Mouse (Mus musculus) heart, embryonic 13.5 days (tissue): ENCODE measurements at regions not wholly inside any gene's neighbourhood (a gene's known extent, or its start where the extent isn't known, plus 50 kb on each side); places are given as distances from the start of the nearest gene placed in this dataset.

Experiments
- ATAC-seq: fragments of 200-750 bp; cut with Nextera tagmentation; 2 replicates; pipeline ENCODE4 v1.8.0; 2017; ENCODE audit warnings: moderate TSS enrichment; ENCODE audit not compliant: insufficient number of reproducible peaks, low FRiP score, low TSS enrichment; ENCODE audit errors: extremely low read depth
- H3K27ac ChIP-seq: fragments of 300-500 bp; sonication (generic); replicated peaks from 2 replicates; pipeline ENCODE4 v1.5.1; 2015; ENCODE audit warnings: moderate library complexity, mild to moderate bottlenecking, inconsistent platforms
- H3K27me3 ChIP-seq: fragments of 300-500 bp; sonication (generic); replicated peaks from 2 replicates; pipeline ENCODE4 v1.6.1; 2015; ENCODE audit warnings: mild to moderate bottlenecking, inconsistent platforms
- H3K36me3 ChIP-seq: fragments of 300-500 bp; sonication (generic); 2 replicates; pipeline ENCODE4 v1.6.1; 2015; ENCODE audit warnings: mild to moderate bottlenecking, inconsistent platforms
- H3K4me1 ChIP-seq: fragments of 300-500 bp; sonication (generic); 2 replicates; pipeline ENCODE4 v1.6.1; 2015; ENCODE audit warnings: inconsistent platforms
- H3K4me2 ChIP-seq: fragments of 300-500 bp; sonication (generic); 2 replicates; pipeline ENCODE4 v1.6.1; 2015; ENCODE audit warnings: inconsistent platforms, mild to moderate bottlenecking, moderate library complexity
- H3K4me3 ChIP-seq: fragments of 300-500 bp; sonication (generic); 2 replicates; pipeline ENCODE4 v1.5.1; 2015; ENCODE audit warnings: moderate library complexity, mild to moderate bottlenecking, inconsistent platforms
- H3K9ac ChIP-seq: fragments of 300-500 bp; sonication (generic); 2 replicates; pipeline ENCODE4 v1.6.1; 2015; ENCODE audit warnings: inconsistent platforms, mild to moderate bottlenecking, moderate library complexity
- H3K9me3 ChIP-seq: fragments of 300-500 bp; sonication (generic); 2 replicates; pipeline ENCODE4 v1.6.1; 2016; ENCODE audit warnings: inconsistent platforms
- WGBS: fragments of 180-500 bp; shearing (Covaris S2); methylation state at CpG from one replicate; pipeline ENCODE4 v1.1.7; 2015; ENCODE audit warnings: mixed read lengths; 5-methylcytosine and 5-hydroxymethylcytosine counted together

- no peaks in the 10 kb centered on the region for H3K9me3 ChIP-seq
- no peak overlapping the region for H3K27ac ChIP-seq
- H3K4me1 ChIP-seq, result no peaks in the 10 kb centered on the region
- H3K4me2 ChIP-seq, result no peak overlapping the region
- no peak for ATAC-seq
- H3K36me3 ChIP-seq, result no peaks in the 10 kb centered on the region
- no peak overlapping the region for H3K4me3 ChIP-seq
- no peak overlapping the region for H3K9ac ChIP-seq
- WGBS, result 51% methylated on average over 8 of the region's 8 CpGs
- H3K27me3 ChIP-seq, result no peaks in the 10 kb centered on the region
Observed at GRCm38 (mm10) chr7:72990559-72991429, 384.5 kb upstream of the Rgma start.

DNA sequence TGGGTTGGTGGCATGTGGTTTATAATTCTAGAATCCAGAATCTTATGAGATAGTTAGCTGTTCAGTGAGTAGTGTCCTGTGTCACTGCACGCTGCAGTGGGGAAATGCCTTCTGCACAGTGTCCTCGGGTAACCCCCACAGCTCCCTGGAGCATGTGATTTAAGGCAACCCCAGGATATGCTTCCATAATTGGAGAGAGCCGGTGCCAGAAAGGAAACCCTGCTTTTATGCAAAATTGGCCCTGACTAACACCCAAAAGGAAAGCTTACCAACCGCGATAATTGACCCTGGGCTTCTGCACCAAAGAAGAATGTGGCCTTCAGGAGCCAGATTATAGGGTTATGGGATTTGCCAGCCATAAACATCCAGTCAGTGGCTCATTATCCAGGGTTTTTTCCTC is 376.9 kb upstream of the Rgma start:
- no peaks in the 10 kb centered on the region for H3K27me3 ChIP-seq
- no peak for ATAC-seq
- no peak overlapping the region for H3K9ac ChIP-seq
- H3K36me3 ChIP-seq, result no peaks in the 10 kb centered on the region
- 70% methylated on average over 5 of the region's 5 CpGs for WGBS
- no peaks in the 10 kb centered on the region for H3K4me1 ChIP-seq
- H3K9me3 ChIP-seq, result peaks cover 3% of the 10 kb centered on the region; the same call in 1 of the 2 replicates
- no peak overlapping the region for H3K27ac ChIP-seq
- H3K4me3 ChIP-seq, result no peak overlapping the region
- no peak overlapping the region for H3K4me2 ChIP-seq

DNA sequence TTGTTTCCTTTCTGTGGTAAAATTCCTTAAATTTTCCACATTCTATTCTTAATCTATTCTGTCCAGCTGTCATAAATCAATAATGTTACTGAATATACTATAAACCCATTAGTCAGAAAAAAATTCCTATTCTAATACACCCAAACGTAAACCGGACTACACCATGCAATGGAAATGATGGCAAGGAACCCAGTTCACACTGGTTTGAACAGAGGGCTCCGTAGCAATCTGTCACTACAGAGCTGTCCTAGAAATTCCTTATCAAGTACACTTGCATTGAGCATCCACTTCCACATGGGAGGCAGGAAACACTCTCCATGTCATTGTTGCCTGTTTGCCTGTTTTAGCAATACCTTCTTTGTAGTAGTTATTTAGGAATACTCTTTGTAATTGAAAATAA is 356.2 kb upstream of the Rgma start:
- no peaks in the 10 kb centered on the region for H3K9me3 ChIP-seq
- ATAC-seq, result no peak
- no peak overlapping the region for H3K9ac ChIP-seq
- 50% methylated on average over 3 of the region's 3 CpGs for WGBS
- H3K4me1 ChIP-seq, result 0 out of 2 replicates have a peak, but pooled peaks cover 4% of the 10 kb centered on the region
- H3K4me3 ChIP-seq, result no peak overlapping the region
- no peak overlapping the region for H3K27ac ChIP-seq
- no peak overlapping the region for H3K4me2 ChIP-seq
- no peaks in the 10 kb centered on the region for H3K36me3 ChIP-seq
- H3K27me3 ChIP-seq, result no peaks in the 10 kb centered on the region

GRCm38 (mm10) chr7:73019764-73020354 is 355.4 kb upstream of the Rgma start:
- 74% methylated on average over 1 of the region's 1 CpGs for WGBS
- ATAC-seq, result no peak

GRCm38 (mm10) chr7:73021786-73022185 is 353.5 kb upstream of the Rgma start:
- no peaks in the 10 kb centered on the region for H3K9me3 ChIP-seq
- no peak overlapping the region for H3K9ac ChIP-seq
- WGBS, result 64% methylated on average over 2 of the region's 2 CpGs
- 0 out of 2 replicates have a peak, but pooled peaks cover 3% of the 10 kb centered on the region for H3K27me3 ChIP-seq
- no peak overlapping the region for H3K27ac ChIP-seq
- no peaks in the 10 kb centered on the region for H3K36me3 ChIP-seq
- no peak for ATAC-seq
- H3K4me2 ChIP-seq, result no peak overlapping the region
- H3K4me1 ChIP-seq, result 0 out of 2 replicates have a peak, but pooled peaks cover 4% of the 10 kb centered on the region
- no peak overlapping the region for H3K4me3 ChIP-seq

More at GRCm38 (mm10) chr7:73019764-73020354, 355.4 kb upstream of the Rgma start:
- H3K27ac ChIP-seq, result no peak overlapping the region
- H3K4me3 ChIP-seq, result no peak overlapping the region
- H3K4me1 ChIP-seq, result 0 out of 2 replicates have a peak, but pooled peaks cover 4% of the 10 kb centered on the region
- no peaks in the 10 kb centered on the region for H3K9me3 ChIP-seq
- H3K27me3 ChIP-seq, result no peaks in the 10 kb centered on the region
- no peaks in the 10 kb centered on the region for H3K36me3 ChIP-seq
- H3K4me2 ChIP-seq, result no peak overlapping the region
- H3K9ac ChIP-seq, result no peak overlapping the region

GRCm38 (mm10) chr7:73025640-73026039 is 349.7 kb upstream of the Rgma start:
- H3K36me3 ChIP-seq, result no peaks in the 10 kb centered on the region
- ATAC-seq, result no peak
- H3K9me3 ChIP-seq, result no peaks in the 10 kb centered on the region
- no peak overlapping the region for H3K4me2 ChIP-seq
- 0 out of 2 replicates have a peak, but pooled peaks cover 4% of the 10 kb centered on the region for H3K4me1 ChIP-seq
- H3K27me3 ChIP-seq, result 0 out of 2 replicates have a peak, but pooled peaks cover 12% of the 10 kb centered on the region
- 59% methylated on average over 5 of the region's 5 CpGs for WGBS
- no peak overlapping the region for H3K9ac ChIP-seq
- no peak overlapping the region for H3K4me3 ChIP-seq
- no peak overlapping the region for H3K27ac ChIP-seq

- 66% methylated on average over 6 of the region's 6 CpGs for WGBS
- Histone ChIP-seq H3K27ac (no peak overlapping the region), H3K27me3 (peaks cover 22% of the 10 kb centered on the region; the same call in 1 of the 2 replicates), H3K4me2 (no peak overlapping the region), H3K4me3 (no peak overlapping the region), H3K4me1 (0 out of 2 replicates have a peak, but pooled peaks cover 5% of the 10 kb centered on the region), H3K9me3 (no peaks in the 10 kb centered on the region), H3K9ac (no peak overlapping the region), H3K36me3 (no peaks in the 10 kb centered on the region)
- no peak for ATAC-seq
Observed at GRCm38 (mm10) chr7:73028952-73029351, 346.4 kb upstream of the Rgma start.

DNA sequence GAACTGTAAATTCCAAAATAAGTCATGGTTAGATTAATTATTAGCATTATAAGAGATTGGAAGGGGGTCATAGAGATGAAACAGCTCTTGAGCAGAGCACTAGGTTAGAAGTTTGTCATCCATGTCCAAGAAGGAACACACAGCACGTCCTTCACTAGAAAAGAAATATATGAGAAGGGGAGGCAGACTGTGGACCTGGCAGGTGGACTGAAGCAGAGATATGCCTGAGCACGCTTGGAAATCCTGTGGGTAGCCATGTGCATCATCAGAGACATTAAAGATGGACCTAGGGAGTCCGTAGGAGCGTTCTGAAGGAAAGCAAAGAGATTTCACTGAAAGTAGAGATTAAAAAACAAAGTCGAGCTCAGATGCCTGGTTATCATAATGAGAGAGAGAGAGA is 343.9 kb upstream of the Rgma start:
- H3K9me3 ChIP-seq, result no peaks in the 10 kb centered on the region
- no peak overlapping the region for H3K4me3 ChIP-seq
- H3K36me3 ChIP-seq, result no peaks in the 10 kb centered on the region
- ATAC-seq, result no peak
- 66% methylated on average over 5 of the region's 5 CpGs for WGBS
- peaks cover 27% of the 10 kb centered on the region; the same call in 1 of the 2 replicates for H3K27me3 ChIP-seq
- no peak overlapping the region for H3K4me2 ChIP-seq
- no peak overlapping the region for H3K27ac ChIP-seq
- 0 out of 2 replicates have a peak, but pooled peaks cover 5% of the 10 kb centered on the region for H3K4me1 ChIP-seq
- H3K9ac ChIP-seq, result no peak overlapping the region

- Histone ChIP-seq H3K27ac (no peak overlapping the region), H3K4me1 (peaks cover 14% of the 10 kb centered on the region), H3K27me3 (peaks cover 25% of the 10 kb centered on the region; the same call in 1 of the 2 replicates), H3K4me3 (no peak overlapping the region), H3K9me3 (no peaks in the 10 kb centered on the region), H3K9ac (no peak overlapping the region), H3K4me2 (peak overlapping the region; percentile 35), H3K36me3 (no peaks in the 10 kb centered on the region)
- 71% methylated on average over 23 of the region's 23 CpGs for WGBS
- no peak for ATAC-seq
Observed at GRCm38 (mm10) chr7:73032316-73032980, 342.9 kb upstream of the Rgma start.

DNA sequence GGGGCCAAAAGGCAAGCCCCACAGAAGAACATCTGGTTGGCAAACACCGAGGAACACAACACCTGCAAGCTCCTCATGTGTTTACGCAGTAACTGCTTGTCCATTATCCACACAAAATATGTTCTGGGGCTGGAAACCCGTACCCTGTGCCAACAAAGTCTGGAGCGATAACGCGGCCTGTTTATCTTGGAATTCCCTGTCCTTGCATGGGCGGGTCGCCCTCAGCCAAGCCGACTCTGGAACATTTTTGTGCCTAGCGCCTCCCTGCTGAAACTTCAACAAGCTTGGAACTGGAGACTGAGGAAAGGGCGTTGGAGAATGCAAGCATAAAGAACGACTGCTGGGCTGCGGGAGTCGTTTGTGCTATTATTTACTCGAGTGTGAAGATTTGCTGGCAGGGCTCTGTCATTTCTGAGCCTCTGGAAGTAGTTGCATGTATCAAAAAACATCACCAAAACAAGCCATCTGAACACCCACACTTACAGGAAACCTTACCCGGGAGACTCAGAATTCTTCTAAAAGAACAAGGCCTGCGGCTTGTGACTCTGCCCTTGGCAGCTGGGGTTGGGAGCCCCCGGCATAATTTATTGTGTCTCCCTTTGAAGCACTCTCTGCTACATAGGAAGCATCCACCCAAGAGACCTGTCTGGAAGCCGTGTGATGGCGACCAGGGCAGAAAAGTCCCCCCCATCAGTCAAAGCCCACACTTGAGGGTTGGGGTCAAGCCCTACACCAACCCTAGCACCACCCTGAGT is 338.3 kb upstream of the Rgma start:
- Histone ChIP-seq H3K9ac (no peak overlapping the region), H3K27me3 (peaks cover 42% of the 10 kb centered on the region), H3K4me3 (no peak overlapping the region), H3K4me2 (peak overlapping the region; percentile 16; the same call in 1 of the 2 replicates), H3K4me1 (peaks cover 14% of the 10 kb centered on the region), H3K36me3 (no peaks in the 10 kb centered on the region), H3K9me3 (no peaks in the 10 kb centered on the region), H3K27ac (0 out of 2 replicates have a peak overlapping the region, but pooled peaks have one; percentile 5)
- WGBS, result 40% methylated on average over 20 of the region's 20 CpGs
- ATAC-seq, result no peak
